ENCODE assay signal across 8 mouse cellular contexts in the genomic region with DNA sequence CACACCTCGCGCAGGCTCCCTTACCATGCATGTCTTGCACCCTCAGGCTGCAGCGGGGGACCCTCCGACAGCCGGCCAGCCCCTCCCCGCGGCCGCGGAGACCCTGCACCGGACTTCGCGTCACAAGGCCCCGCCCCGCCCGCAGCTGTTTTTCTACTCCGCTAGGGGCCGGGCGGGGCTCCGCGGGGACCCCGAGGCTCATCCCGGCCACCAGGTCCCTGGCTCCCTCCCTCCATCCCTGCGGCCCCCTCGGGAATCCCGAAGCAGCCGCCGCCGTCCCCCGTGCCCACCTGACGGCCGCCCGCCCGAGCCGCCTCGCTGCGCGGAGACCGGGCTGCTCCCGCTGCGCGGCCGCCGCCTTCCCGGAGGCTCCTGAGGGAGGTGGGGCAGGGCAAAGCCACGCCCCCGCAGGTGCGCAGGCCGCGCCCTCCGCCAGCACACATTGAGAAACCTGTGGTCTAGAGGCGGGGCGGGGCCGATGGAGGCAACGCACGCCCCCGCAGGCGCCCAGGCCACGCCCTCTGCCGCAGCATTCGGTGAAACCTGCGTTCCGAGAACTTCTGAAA. TPM values are rescaled to one million over a fixed set of nuclear protein-coding genes. Genes with fewer than 3 reads are reported as not detected.
A peak's percentile ranks its signal among the peaks of the same experiment; 100 is the strongest.
DNase-seq lines count a peak whose midpoint lies in the region; ATAC-seq and TF ChIP-seq lines count a peak whose summit lies in the region.

Gene Klc3, minus strand, starts transcription at position 374 of the 566 bp plus-strand sequence.

- H3K27ac ChIP-seq in forebrain, embryonic 15.5 days (replicated peaks): no peak within 1 kb of the TSS
- no peak within 1 kb of the TSS for H3K27ac ChIP-seq in lung, postnatal 0 days (ENCODE audit: low read length)

- peak; percentile 91 for DNase-seq in CD4-positive helper T cell, adult 2 months (ENCODE audit: low read depth, low spot score)
- DNase-seq in kidney, adult 8-10 months: peak; percentile 85 to 87
- DNase-seq in lung, postnatal 0 days (ENCODE audit: low spot score): peak; percentile 93
- DNase-seq in ovary, postnatal 14 days (ENCODE audit: low spot score): peak; percentile 51
- DNase-seq in urinary bladder, postnatal 36 days (ENCODE audit: low spot score in 2 of 2): peak; percentile 71 to 73

- H3K9ac ChIP-seq in forebrain, embryonic 15.5 days (replicated peaks): peak within 1 kb of the TSS; percentile 47
- peak within 1 kb of the TSS; percentile 33 for H3K9ac ChIP-seq in lung, postnatal 0 days (replicated peaks; ENCODE audit: low read depth)

- peak; percentile 1; the same call in 1 of the 2 replicates for TF ChIP-seq CTCF in lung, postnatal 0 days (IDR thresholded peaks at IDR 0.05)

- no peak for TF ChIP-seq EP300 in lung, postnatal 0 days (IDR thresholded peaks at IDR 0.05)

- ATAC-seq in activated CD4-positive, CD25-positive, alpha-beta regulatory T cell, adult 4 months: peak; percentile 61
- ATAC-seq in forebrain, embryonic 15.5 days (replicated peaks): no peak; the same call in 1 of the 2 replicates
- ATAC-seq in lung, postnatal 0 days: peak; percentile 86
- ATAC-seq in frontal cortex, adult (ENCODE audit: low TSS enrichment): no peak

- peaks cover 39% of the 10 kb centered on the region for H3K27me3 ChIP-seq in forebrain, embryonic 15.5 days
- 0 out of 2 replicates have a peak, but pooled peaks cover 10% of the 10 kb centered on the region for H3K27me3 ChIP-seq in lung, postnatal 0 days (replicated peaks; ENCODE audit: insufficient read depth, low read length)

- H3K36me3 ChIP-seq in forebrain, embryonic 15.5 days: no peaks in the 10 kb centered on the region
- no peaks in the 10 kb centered on the region for H3K36me3 ChIP-seq in lung, postnatal 0 days (ENCODE audit: insufficient read depth, low read length)

- H3K4me3 ChIP-seq in forebrain, embryonic 15.5 days: peak within 1 kb of the TSS; percentile 53
- peak within 1 kb of the TSS; percentile 51 for H3K4me3 ChIP-seq in lung, postnatal 0 days (ENCODE audit: low read depth, low read length)

- 1% methylated on average over 61 of the region's 62 CpGs for WGBS in forebrain, embryonic 15.5 days
- WGBS in lung, postnatal 0 days: 5% methylated on average over 59 of the region's 62 CpGs

- peaks cover 19% of the 10 kb centered on the region for H3K4me1 ChIP-seq in forebrain, embryonic 15.5 days
- no peaks in the 10 kb centered on the region for H3K4me1 ChIP-seq in lung, postnatal 0 days (ENCODE audit: insufficient read depth, low read depth, low read length)

- H3K4me2 ChIP-seq in forebrain, embryonic 15.5 days (replicated peaks): peak within 1 kb of the TSS; percentile 94
- peak within 1 kb of the TSS; percentile 81 for H3K4me2 ChIP-seq in lung, postnatal 0 days (replicated peaks; ENCODE audit: low read depth, low read length)

- no peaks in the 10 kb centered on the region for H3K9me3 ChIP-seq in forebrain, embryonic 15.5 days
- H3K9me3 ChIP-seq in lung, postnatal 0 days (ENCODE audit: low read length): no peaks in the 10 kb centered on the region

RNA-seq across cellular contexts. Expression of gene Klc3, which starts in this region (rescaled TPM):
- polyA plus RNA-seq in activated CD4-positive, CD25-positive, alpha-beta regulatory T cell, adult 4 months (2017; shearing (Covaris generic)): 1 to 10 TPM; 3.1 to 6.0 TPM
- polyA plus RNA-seq in forebrain, embryonic 15.5 days (2015; fragmentation: Nextera tagmentation; extraction: Ambion mirVana): 2.2 and 2.3 TPM in 2 replicates
- polyA plus RNA-seq in lung, postnatal 0 days (2015; fragmentation: Nextera tagmentation; extraction: Ambion mirVana): 28.1 and 31.4 TPM in 2 replicates

Comparison
In these comparisons a context has a peak if more than half of its experiments do, and no peak if none do; other contexts are left out.
1. ATAC-seq: peak in activated CD4-positive, CD25-positive, alpha-beta regulatory T cell, adult 4 months (single experiment) and lung, postnatal 0 days (single experiment); none in forebrain, embryonic 15.5 days (single experiment) and frontal cortex, adult (single experiment).
2. Peak in every context shown above with its lines, with median percentiles within 50 percentile points of each other: DNase-seq.